Mouse (Mus musculus) forebrain, embryonic 14.5 days (tissue): Measurements from ENCODE around the gene Msi1. TPM values are rescaled to one million over a fixed set of nuclear protein-coding genes. Genes with fewer than 3 reads are reported as not detected.

Source experiments
- ATAC-seq: fragments of 200-750 bp; cut with Nextera tagmentation; 2 replicates; pipeline ENCODE4 v1.8.0; 2017; ENCODE audit warnings: mild to moderate bottlenecking, moderate library complexity
- DNase-seq: peaks from one replicate; pipeline ENCODE4 v3.0.0-alpha.2; 2015; ENCODE audit warnings: low spot score
- H3K27ac ChIP-seq: fragments of 300-500 bp; sonication (generic); 2 replicates; pipeline ENCODE4 v1.5.1; 2014; ENCODE audit warnings: low read depth, mild to moderate bottlenecking, control low read depth, low read length, moderate library complexity
- H3K27me3 ChIP-seq: fragments of 300-500 bp; sonication (generic); replicated peaks from 2 replicates; pipeline ENCODE4 v1.6.1; 2014; ENCODE audit warnings: low read length, control low read depth, mixed read lengths; ENCODE audit not compliant: control insufficient read depth, insufficient read depth
- H3K36me3 ChIP-seq: fragments of 300-500 bp; sonication (generic); 2 replicates; pipeline ENCODE4 v1.6.1; 2014; ENCODE audit warnings: low read length, control low read depth; ENCODE audit not compliant: control insufficient read depth, insufficient read depth
- H3K4me1 ChIP-seq: fragments of 300-500 bp; sonication (generic); 2 replicates; pipeline ENCODE4 v1.6.1; 2014; ENCODE audit warnings: antibody characterized with exemption, low read length, control low read depth; ENCODE audit not compliant: control insufficient read depth, insufficient read depth
- H3K4me2 ChIP-seq: fragments of 300-500 bp; sonication (generic); 2 replicates; pipeline ENCODE4 v1.6.1; 2014; ENCODE audit warnings: mild to moderate bottlenecking, control low read depth, low read length
- H3K4me3 ChIP-seq: fragments of 300-500 bp; sonication (generic); 2 replicates; pipeline ENCODE4 v1.5.1; 2014; ENCODE audit warnings: low read depth, low read length, control low read depth
- H3K9ac ChIP-seq: fragments of 300-500 bp; sonication (generic); 2 replicates; pipeline ENCODE4 v1.6.1; 2014; ENCODE audit warnings: mild to moderate bottlenecking, low read length, control low read depth, moderate library complexity
- H3K9me3 ChIP-seq: fragments of 300-500 bp; sonication (generic); replicated peaks from 2 replicates; pipeline ENCODE4 v1.6.1; 2016; ENCODE audit warnings: low read length, control low read depth, mixed read lengths; ENCODE audit not compliant: control insufficient read depth
- WGBS: fragments of 180-500 bp; shearing (Covaris S2); extraction: QIAGEN DNeasy Blood & Tissue Kit; methylation state at CpG from one replicate; pipeline ENCODE4 v1.1.7; 2014; 5-methylcytosine and 5-hydroxymethylcytosine counted together
- polyA plus RNA-seq: library from polyadenylated mRNA; unstranded; fragments of >200 nt; fragmentation: Nextera tagmentation; extraction: Ambion mirVana; gene quantifications from 2 replicates; pipeline ENCODE4 v1.2.1, GENCODE M21; 2014

Msi1 gene
- polyA plus RNA-seq, 1 experiment from 2014 or later, result 63.3 TPM

- ATAC-seq (no peak), DNase-seq (no peak)
- H3K27ac ChIP-seq, result no peak overlapping the region
- no peaks in the 10 kb centered on the region; the same call in 1 of the 2 replicates for H3K4me1 ChIP-seq
- H3K4me2 ChIP-seq, result no peak overlapping the region
- no peaks in the 10 kb centered on the region for H3K36me3 ChIP-seq
- H3K4me3 ChIP-seq, result no peak overlapping the region
- H3K27me3 ChIP-seq, result no peaks in the 10 kb centered on the region
- no peak overlapping the region for H3K9ac ChIP-seq
- WGBS, result 62% methylated on average over 9 of the region's 9 CpGs
- H3K9me3 ChIP-seq, result no peaks in the 10 kb centered on the region
Measured at GRCm38 (mm10) chr5:115498307-115499240, 69.2 kb downstream of the Msi1 start.

DNA sequence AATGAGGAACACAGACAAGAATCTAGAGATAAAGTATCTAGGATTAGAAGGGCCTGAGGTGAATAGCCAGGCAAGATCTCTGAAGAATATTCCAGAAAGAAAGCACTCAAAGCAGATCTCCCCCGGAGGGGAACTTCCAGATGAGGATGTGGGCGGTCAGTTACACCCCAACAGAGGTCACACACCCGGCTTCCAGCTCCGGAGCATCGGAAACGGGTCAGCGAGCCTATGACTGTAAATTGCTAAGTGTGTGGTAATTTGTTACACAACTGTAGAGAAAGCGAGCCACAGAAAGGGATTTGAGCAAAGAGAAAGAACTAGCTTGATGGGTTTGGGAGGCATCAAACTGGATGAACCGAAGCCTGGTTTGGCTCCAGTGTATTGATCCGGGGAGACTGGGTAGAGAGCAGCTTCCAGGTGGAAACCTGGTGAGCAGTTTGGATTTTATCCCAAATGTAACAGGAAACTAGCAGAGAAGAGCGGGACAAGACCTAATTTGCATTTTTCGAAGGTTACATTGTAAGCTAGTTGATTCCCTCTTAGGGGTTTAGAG is 71.1 kb downstream of the Msi1 start:
- DNase-seq (no peak), ATAC-seq (no peak)
- Histone ChIP-seq H3K27me3 (no peaks in the 10 kb centered on the region), H3K4me1 (no peaks in the 10 kb centered on the region), H3K4me3 (no peak overlapping the region), H3K9me3 (no peaks in the 10 kb centered on the region), H3K36me3 (no peaks in the 10 kb centered on the region), H3K27ac (no peak overlapping the region), H3K9ac (no peak overlapping the region), H3K4me2 (no peak overlapping the region)
- 86% methylated on average over 12 of the region's 12 CpGs for WGBS

DNA sequence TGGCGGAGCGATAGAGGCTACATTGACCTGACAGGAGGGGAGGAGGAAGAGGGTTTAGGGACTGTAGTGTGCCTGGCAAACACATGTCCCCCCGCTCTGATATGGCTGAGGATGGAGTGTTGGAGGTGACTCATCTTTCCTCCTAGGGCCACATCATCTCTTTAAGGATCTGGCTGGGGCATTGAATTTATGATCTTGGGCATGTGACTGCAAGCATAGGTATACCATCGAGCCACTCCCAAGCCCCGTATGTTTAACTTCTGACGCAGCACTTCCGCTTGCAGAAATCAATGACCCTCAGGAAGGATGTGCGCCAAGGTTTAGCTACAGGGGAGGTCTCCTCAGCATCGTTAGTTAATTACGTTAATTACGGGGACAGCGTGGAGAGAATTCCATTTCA is 73.6 kb downstream of the Msi1 start:
- peaks cover 10% of the 10 kb centered on the region for H3K4me1 ChIP-seq
- H3K9ac ChIP-seq, result no peak overlapping the region
- no peak overlapping the region for H3K4me2 ChIP-seq
- H3K27ac ChIP-seq, result no peak overlapping the region
- H3K27me3 ChIP-seq, result no peaks in the 10 kb centered on the region
- no peak overlapping the region for H3K4me3 ChIP-seq
- 62% methylated on average over 12 of the region's 12 CpGs for WGBS
- ATAC-seq (no peak), DNase-seq (no peak)
- no peaks in the 10 kb centered on the region for H3K36me3 ChIP-seq
- no peaks in the 10 kb centered on the region for H3K9me3 ChIP-seq

Other genes starting within 250 kb of the Msi1 start
- 7.1 and 10.1 TPM in 2 replicates for gene Cabp1, start 235.2 kb upstream of the Msi1 start, polyA plus RNA-seq
- gene Pop5, start 193.8 kb upstream of the Msi1 start, polyA plus RNA-seq, result 101 and 105 TPM in 2 replicates
- gene Rnf10, start 156.7 kb upstream of the Msi1 start, polyA plus RNA-seq, result 64.3 and 75.2 TPM in 2 replicates
- gene Coq5, start 149.9 kb upstream of the Msi1 start, polyA plus RNA-seq, result 55.1 and 60.9 TPM in 2 replicates
- 1,615 and 1,740 TPM in 2 replicates for gene Dynll1, start 128.6 kb upstream of the Msi1 start, polyA plus RNA-seq
- gene Srsf9, start 102.4 kb upstream of the Msi1 start, polyA plus RNA-seq, result 165 and 169 TPM in 2 replicates
- 30.1 and 32.9 TPM in 2 replicates for gene Gatc, start 88.4 kb upstream of the Msi1 start, polyA plus RNA-seq
- gene Triap1, start 88.4 kb upstream of the Msi1 start, polyA plus RNA-seq, result 56.4 and 57.6 TPM in 2 replicates
- 1,083 and 1,200 TPM in 2 replicates for gene Cox6a1, start 80.6 kb upstream of the Msi1 start, polyA plus RNA-seq
- not detected in 2 replicates for gene Pla2g1b, start 36.7 kb downstream of the Msi1 start, polyA plus RNA-seq
- 19.5 and 24.3 TPM in 2 replicates for gene Sirt4, start 55.1 kb downstream of the Msi1 start, polyA plus RNA-seq
- 7.5 and 9.8 TPM in 2 replicates for gene Pxn, start 77.1 kb downstream of the Msi1 start, polyA plus RNA-seq
- 1,112 and 1,434 TPM in 2 replicates for gene Rplp0, start 129.9 kb downstream of the Msi1 start, polyA plus RNA-seq
- gene Gcn1l1, start 135.7 kb downstream of the Msi1 start, polyA plus RNA-seq, result 29.2 and 41.2 TPM in 2 replicates
- 17.7 and 18.7 TPM in 2 replicates for gene Rab35, start 202.3 kb downstream of the Msi1 start, polyA plus RNA-seq